Mouse (Mus musculus) thymus, postnatal 4 days (tissue): ENCODE measurements around the gene Tnpo1.
A peak's percentile ranks its signal among the peaks of the same experiment; 100 is the strongest.

Source experiments
- DNase-seq: peaks from one replicate; pipeline ENCODE4 v3.0.0; 2021

The Tnpo1 gene

GRCm38 (mm10) chr13:98926213-98926957, at the start of gene Tnpo1:
TSS of gene Tnpo1 (minus strand) at chr13:98926384.
- DNase-seq, result peak; percentile 87

DNA sequence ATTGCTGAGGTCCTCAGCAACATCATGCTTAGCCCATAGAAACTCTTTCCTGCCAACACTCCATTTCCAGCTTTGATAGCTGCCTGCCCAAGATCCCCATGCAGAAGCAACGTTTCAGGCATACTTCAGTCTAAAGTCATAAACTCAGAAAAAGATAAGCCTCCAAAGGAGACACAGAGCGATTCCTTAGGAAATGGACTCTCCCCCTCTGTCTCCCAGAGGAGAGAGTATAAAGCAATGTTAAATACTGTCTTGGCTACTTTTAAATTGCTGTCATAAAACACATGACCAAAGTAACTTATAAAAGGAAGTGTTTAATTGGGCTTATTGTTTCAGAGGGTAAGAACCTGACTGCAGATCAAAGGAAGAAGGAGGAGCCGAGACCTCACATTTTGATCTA, 45.9 kb upstream of the Tnpo1 start:
- no peak for DNase-seq

GRCm38 (mm10) chr13:98971641-98972040, 45.5 kb upstream of the Tnpo1 start:
- no peak for DNase-seq

- no peak for DNase-seq
Measured at GRCm38 (mm10) chr13:98968517-98968916, 42.3 kb upstream of the Tnpo1 start.

DNA sequence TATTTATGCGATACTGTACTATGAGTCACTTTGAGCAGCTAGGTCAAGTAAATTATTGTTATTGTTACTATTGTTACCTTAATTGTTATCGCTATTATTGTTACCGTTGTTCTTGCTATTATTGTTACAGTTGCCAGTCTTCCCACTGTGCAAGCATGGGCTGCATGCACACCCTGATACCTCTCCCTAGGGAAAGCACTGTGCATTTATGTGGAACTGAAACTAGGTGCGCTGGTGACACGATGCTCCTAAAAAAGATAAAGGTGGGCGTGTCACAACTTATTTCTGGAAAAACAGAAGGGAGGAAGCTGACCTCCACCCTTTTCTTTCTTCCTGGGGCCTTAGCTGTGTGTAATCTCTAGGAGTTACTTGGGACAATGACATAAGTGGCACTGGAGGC, 41.8 kb upstream of the Tnpo1 start:
- DNase-seq, result no peak

- no peak for DNase-seq
Measured at GRCm38 (mm10) chr13:98966583-98966982, 40.4 kb upstream of the Tnpo1 start.

DNA sequence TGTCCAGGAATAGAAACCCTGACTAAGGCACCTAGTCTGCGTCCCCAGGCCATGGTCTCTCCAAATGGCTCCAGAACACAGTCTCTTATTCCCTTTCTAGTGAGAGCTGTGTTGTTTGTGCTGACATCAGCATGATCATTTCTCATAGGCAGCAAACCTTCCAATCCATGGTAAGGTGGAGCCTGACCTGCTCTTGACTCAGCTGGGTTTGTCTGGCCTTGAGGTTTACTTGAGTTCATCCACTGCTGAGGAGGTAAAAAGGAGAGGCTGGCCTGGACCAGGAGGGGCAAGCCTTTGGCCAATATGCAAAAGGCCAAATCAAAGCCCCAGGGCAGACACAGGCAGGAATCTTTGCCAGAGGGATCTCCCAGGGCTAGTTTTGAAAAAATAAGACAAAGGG, 37.4 kb upstream of the Tnpo1 start:
- no peak for DNase-seq

GRCm38 (mm10) chr13:98958177-98958576, 32.0 kb upstream of the Tnpo1 start:
- DNase-seq, result no peak

GRCm38 (mm10) chr13:98956209-98956608, 30.0 kb upstream of the Tnpo1 start:
- DNase-seq, result no peak

DNA sequence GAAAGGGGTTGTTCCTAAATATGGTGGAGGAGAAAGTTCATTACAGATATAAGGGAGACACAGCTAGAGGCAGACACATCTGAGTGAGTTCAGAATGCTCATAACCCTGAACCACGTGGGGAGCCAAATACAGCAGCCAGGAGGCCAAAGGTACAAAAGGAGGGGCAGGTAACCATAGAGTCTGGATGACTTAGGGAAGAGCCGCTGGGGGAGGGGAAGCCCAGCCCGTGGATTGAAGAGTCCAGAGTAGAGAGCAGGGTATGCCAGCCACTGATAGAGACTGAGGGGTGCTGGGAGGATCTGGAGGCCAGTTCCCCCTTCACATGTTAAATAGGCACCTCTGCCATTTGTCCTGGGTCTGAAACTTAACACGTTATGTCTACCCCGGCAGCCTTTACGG, 29.5 kb upstream of the Tnpo1 start:
- DNase-seq, result no peak

- DNase-seq, result no peak
Measured at GRCm38 (mm10) chr13:98955226-98955625, 29.0 kb upstream of the Tnpo1 start.

DNA sequence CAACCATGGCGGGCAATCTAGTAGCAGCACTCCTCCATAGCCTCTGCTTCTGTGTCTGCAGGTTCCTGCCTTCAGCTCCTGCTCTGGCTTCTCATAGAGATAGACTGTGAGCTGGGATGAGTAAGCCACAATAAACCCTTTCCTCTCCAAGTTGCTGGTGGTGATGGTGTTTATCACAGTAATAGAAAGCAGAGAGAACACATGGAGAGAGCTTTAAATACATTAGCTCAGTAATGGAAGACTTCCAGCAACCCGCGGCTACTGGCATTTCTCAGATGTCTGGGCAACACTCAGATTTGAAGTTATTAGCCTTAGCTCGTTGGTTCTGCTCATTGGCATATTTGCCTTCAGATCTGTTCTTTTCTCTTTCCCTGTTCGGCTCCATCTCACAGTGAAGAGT, 27.6 kb upstream of the Tnpo1 start:
- no peak for DNase-seq

GRCm38 (mm10) chr13:98951951-98952350, 25.8 kb upstream of the Tnpo1 start:
- no peak for DNase-seq

GRCm38 (mm10) chr13:98948146-98948545, 22.0 kb upstream of the Tnpo1 start:
- DNase-seq, result no peak

GRCm38 (mm10) chr13:98946434-98946833, 20.2 kb upstream of the Tnpo1 start:
- no peak for DNase-seq

DNA sequence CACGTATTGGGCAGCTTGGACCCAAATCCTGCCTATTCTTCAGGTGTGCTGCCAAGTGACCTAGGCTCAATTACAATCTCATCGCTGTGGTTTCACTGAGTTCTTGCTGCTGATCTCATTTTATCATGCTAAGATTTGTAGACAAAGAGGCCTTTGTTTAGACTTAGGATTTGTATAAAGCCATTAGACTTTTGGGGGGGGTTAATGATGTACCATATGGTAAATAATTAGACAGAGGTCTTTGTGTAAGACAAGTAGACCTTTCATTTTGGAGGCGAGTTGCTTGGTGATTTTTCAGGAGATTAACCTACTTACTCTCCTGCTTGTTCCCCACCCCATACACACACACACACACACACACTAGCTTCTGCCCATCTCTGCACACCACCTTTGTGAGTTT, 19.7 kb upstream of the Tnpo1 start:
- no peak for DNase-seq

- DNase-seq, result no peak
Measured at GRCm38 (mm10) chr13:98945381-98945780, 19.2 kb upstream of the Tnpo1 start.

GRCm38 (mm10) chr13:98944620-98945081, 18.5 kb upstream of the Tnpo1 start:
- peak; percentile 43 for DNase-seq

DNA sequence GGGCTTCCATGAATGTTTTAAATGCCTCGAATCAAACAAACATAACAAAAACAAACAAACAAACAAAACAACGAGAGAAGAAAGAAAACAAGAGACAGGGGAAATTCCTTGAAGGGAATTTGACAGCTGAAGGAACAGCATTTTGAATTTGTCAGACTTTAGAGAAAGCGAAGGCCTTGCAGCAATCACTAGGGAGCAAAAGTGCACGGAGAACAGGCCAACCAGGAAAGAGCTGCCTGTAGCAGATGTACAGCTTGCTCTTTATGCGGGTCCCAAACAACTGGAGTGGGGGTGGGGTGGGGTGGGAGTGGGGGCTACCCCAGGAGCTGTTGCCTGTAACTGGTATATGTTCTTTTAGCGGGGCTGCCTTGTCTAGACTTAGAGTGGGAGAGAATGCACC, 16.2 kb upstream of the Tnpo1 start:
- no peak for DNase-seq

GRCm38 (mm10) chr13:98941829-98942343, 15.7 kb upstream of the Tnpo1 start:
- DNase-seq, result no peak

- no peak for DNase-seq
Measured at GRCm38 (mm10) chr13:98937108-98937507, 10.9 kb upstream of the Tnpo1 start.

DNA sequence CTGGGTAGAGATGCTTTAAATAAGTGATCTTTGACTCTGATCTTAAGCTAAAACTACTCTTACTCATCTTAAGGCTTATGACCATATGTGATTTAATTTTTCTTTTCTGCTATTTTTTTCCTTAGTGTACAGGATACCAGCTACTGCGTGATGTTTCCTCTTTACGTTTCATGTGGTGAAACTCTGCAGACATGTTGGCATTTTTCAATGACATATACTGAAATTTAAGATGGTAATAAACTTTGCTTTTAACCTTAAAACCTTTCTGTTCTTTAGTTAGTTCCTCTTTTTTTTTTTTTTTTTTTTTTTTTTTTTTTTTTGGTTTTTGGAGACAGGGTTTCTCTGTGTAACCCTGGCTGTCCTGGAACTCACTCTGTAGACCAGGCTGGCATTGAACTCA, 2.7 kb upstream of the Tnpo1 start:
- no peak for DNase-seq

DNA sequence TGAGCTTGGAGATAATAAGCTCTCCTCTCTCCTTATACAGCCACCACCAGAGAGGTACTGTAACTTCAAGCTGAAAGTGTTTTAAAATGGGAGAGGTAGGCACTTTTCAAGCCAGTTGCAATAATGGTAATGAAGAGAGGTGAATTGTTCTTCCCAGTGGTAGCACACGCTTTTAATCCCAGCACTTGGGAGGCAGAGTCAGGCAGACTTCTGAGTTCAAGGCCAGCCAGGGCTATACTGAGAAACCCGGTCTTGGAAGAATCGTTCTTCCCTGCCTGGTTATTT, 716 bp upstream of the Tnpo1 start:
- DNase-seq, result no peak

- peak; percentile 64 for DNase-seq
Measured at GRCm38 (mm10) chr13:98925486-98926212, 535 bp downstream of the Tnpo1 start.
